Mouse (Mus musculus): ENCODE measurements at regions not wholly inside any gene's neighbourhood (a gene's known extent, or its start where the extent isn't known, plus 50 kb on each side); places are given as distances from the start of the nearest gene placed in this dataset.

GRCm38 (mm10) chr13:102487416-102488097, 205.8 kb upstream of the Cd180 start:
- no peak for ATAC-seq (ENCODE audit: insufficient read depth)
- peak; percentile 31 for DNase-seq
- 58% methylated on average over 4 of the region's 4 CpGs for WGBS

GRCm38 (mm10) chr13:102491370-102491769, 202.0 kb upstream of the Cd180 start:
- ATAC-seq (ENCODE audit: insufficient read depth) (peak; percentile 49; the same call in 1 of the 2 replicates), DNase-seq (peak; percentile 71)
- WGBS, result 37% methylated on average over 4 of the region's 4 CpGs
- no peak for TF ChIP-seq CTCF (IDR thresholded peaks at IDR 0.05; ENCODE audit: low read depth)
- Histone ChIP-seq H3K4me1 (ENCODE audit: insufficient read depth) (no peaks in the 10 kb centered on the region), H3K27ac (ENCODE audit: low read depth) (no peak overlapping the region; the same call in 1 of the 2 replicates), H3K4me2 (no peak overlapping the region), H3K4me3 (ENCODE audit: low read depth, low read length) (no peak overlapping the region), H3K36me3 (ENCODE audit: insufficient read depth) (no peaks in the 10 kb centered on the region), H3K9me3 (ENCODE audit: low read depth, low read length) (no peaks in the 10 kb centered on the region), H3K9ac (no peak overlapping the region), H3K27me3 (ENCODE audit: insufficient read depth, low read length) (no peaks in the 10 kb centered on the region)

More at GRCm38 (mm10) chr13:102487416-102488097, 205.8 kb upstream of the Cd180 start:
- Histone ChIP-seq H3K36me3 (ENCODE audit: insufficient read depth) (no peaks in the 10 kb centered on the region), H3K4me3 (ENCODE audit: low read depth, low read length) (no peak overlapping the region), H3K4me1 (ENCODE audit: insufficient read depth) (no peaks in the 10 kb centered on the region), H3K27ac (ENCODE audit: low read depth) (no peak overlapping the region), H3K27me3 (ENCODE audit: insufficient read depth, low read length) (no peaks in the 10 kb centered on the region), H3K9me3 (ENCODE audit: low read depth, low read length) (no peaks in the 10 kb centered on the region), H3K9ac (no peak overlapping the region), H3K4me2 (no peak overlapping the region)
- TF ChIP-seq CTCF (IDR thresholded peaks at IDR 0.05; ENCODE audit: low read depth), result no peak

GRCm38 (mm10) chr13:102504157-102504947, 189.0 kb upstream of the Cd180 start:
- Histone ChIP-seq H3K27me3 (ENCODE audit: insufficient read depth, low read length) (no peaks in the 10 kb centered on the region), H3K4me2 (no peak overlapping the region), H3K4me1 (ENCODE audit: insufficient read depth) (no peaks in the 10 kb centered on the region), H3K36me3 (ENCODE audit: insufficient read depth) (no peaks in the 10 kb centered on the region), H3K27ac (ENCODE audit: low read depth) (no peak overlapping the region), H3K9me3 (ENCODE audit: low read depth, low read length) (no peaks in the 10 kb centered on the region), H3K4me3 (ENCODE audit: low read depth, low read length) (no peak overlapping the region), H3K9ac (no peak overlapping the region)
- DNase-seq (peak; percentile 26), ATAC-seq (ENCODE audit: insufficient read depth) (no peak)
- WGBS, result 39% methylated on average over 10 of the region's 10 CpGs
- TF ChIP-seq CTCF (IDR thresholded peaks at IDR 0.05; ENCODE audit: low read depth), result no peak

GRCm38 (mm10) chr13:102507226-102507625, 186.1 kb upstream of the Cd180 start:
- Histone ChIP-seq H3K27me3 (ENCODE audit: insufficient read depth, low read length) (no peaks in the 10 kb centered on the region), H3K4me2 (no peak overlapping the region), H3K4me1 (ENCODE audit: insufficient read depth) (no peaks in the 10 kb centered on the region), H3K9me3 (ENCODE audit: low read depth, low read length) (no peaks in the 10 kb centered on the region), H3K4me3 (ENCODE audit: low read depth, low read length) (no peak overlapping the region), H3K27ac (ENCODE audit: low read depth) (no peak overlapping the region), H3K9ac (no peak overlapping the region), H3K36me3 (ENCODE audit: insufficient read depth) (no peaks in the 10 kb centered on the region)
- DNase-seq (no peak), ATAC-seq (ENCODE audit: insufficient read depth) (no peak)
- 82% methylated on average over 1 of the region's 1 CpGs for WGBS
- TF ChIP-seq CTCF (IDR thresholded peaks at IDR 0.05; ENCODE audit: low read depth), result peak; percentile 41; the same call in 1 of the 2 replicates

GRCm38 (mm10) chr13:102507916-102508315, 185.4 kb upstream of the Cd180 start:
- no peak for DNase-seq

GRCm38 (mm10) chr13:102510733-102511279, 182.6 kb upstream of the Cd180 start:
- Histone ChIP-seq H3K27ac (ENCODE audit: low read depth) (no peak overlapping the region), H3K9me3 (ENCODE audit: low read depth, low read length) (no peaks in the 10 kb centered on the region; the same call in 1 of the 2 replicates), H3K27me3 (ENCODE audit: insufficient read depth, low read length) (no peaks in the 10 kb centered on the region), H3K9ac (no peak overlapping the region), H3K4me1 (ENCODE audit: insufficient read depth) (no peaks in the 10 kb centered on the region), H3K4me3 (ENCODE audit: low read depth, low read length) (no peak overlapping the region), H3K36me3 (ENCODE audit: insufficient read depth) (no peaks in the 10 kb centered on the region), H3K4me2 (no peak overlapping the region)
- ATAC-seq (ENCODE audit: insufficient read depth), result no peak
- TF ChIP-seq CTCF (IDR thresholded peaks at IDR 0.05; ENCODE audit: low read depth), result no peak
- no peak for DNase-seq
- 69% methylated on average over 1 of the region's 1 CpGs for WGBS

More at GRCm38 (mm10) chr13:102507916-102508315, 185.4 kb upstream of the Cd180 start:
- no peak overlapping the region for H3K4me2 ChIP-seq
- H3K4me1 ChIP-seq (ENCODE audit: insufficient read depth), result no peaks in the 10 kb centered on the region
- TF ChIP-seq CTCF (IDR thresholded peaks at IDR 0.05; ENCODE audit: low read depth), result no peak
- no peak overlapping the region for H3K4me3 ChIP-seq (ENCODE audit: low read depth, low read length)
- no peaks in the 10 kb centered on the region for H3K36me3 ChIP-seq (ENCODE audit: insufficient read depth)
- H3K27me3 ChIP-seq (ENCODE audit: insufficient read depth, low read length), result no peaks in the 10 kb centered on the region
- H3K9ac ChIP-seq, result no peak overlapping the region
- no peak overlapping the region for H3K27ac ChIP-seq (ENCODE audit: low read depth)
- H3K9me3 ChIP-seq (ENCODE audit: low read depth, low read length), result no peaks in the 10 kb centered on the region
- no peak for ATAC-seq (ENCODE audit: insufficient read depth)

Data from lung, embryonic 14.5 days (tissue).